Mouse (Mus musculus) embryonic facial prominence, embryonic 12.5 days (tissue): ENCODE measurements around the gene Enox1. TPM values are rescaled to one million over a fixed set of nuclear protein-coding genes. Genes with fewer than 3 reads are reported as not detected.

ENCODE experiments used
- ATAC-seq: fragments of 200-750 bp; cut with Nextera tagmentation; 2 replicates; pipeline ENCODE4 v1.8.0; 2017; ENCODE audit not compliant: insufficient number of reproducible peaks, insufficient read depth, low FRiP score, low TSS enrichment
- H3K27ac ChIP-seq: fragments of 300-500 bp; sonication (generic); 2 replicates; pipeline ENCODE4 v1.5.1; 2016; ENCODE audit warnings: mild to moderate bottlenecking
- H3K27me3 ChIP-seq: fragments of 300-500 bp; sonication (generic); 2 replicates; pipeline ENCODE4 v1.6.1; 2016; ENCODE audit warnings: mild to moderate bottlenecking, moderate library complexity
- H3K36me3 ChIP-seq: fragments of 300-500 bp; sonication (generic); 2 replicates; pipeline ENCODE4 v1.6.1; 2016; ENCODE audit warnings: mild to moderate bottlenecking
- H3K4me1 ChIP-seq: fragments of 300-500 bp; sonication (generic); 2 replicates; pipeline ENCODE4 v1.6.1; 2016
- H3K4me2 ChIP-seq: fragments of 300-500 bp; sonication (generic); replicated peaks from 2 replicates; pipeline ENCODE4 v1.6.1; 2016; ENCODE audit warnings: mild to moderate bottlenecking, moderate library complexity
- H3K4me3 ChIP-seq: fragments of 300-500 bp; sonication (generic); 2 replicates; pipeline ENCODE4 v1.5.1; 2016; ENCODE audit warnings: mild to moderate bottlenecking
- H3K9ac ChIP-seq: fragments of 300-500 bp; sonication (generic); 2 replicates; pipeline ENCODE4 v1.6.1; 2016; ENCODE audit warnings: mild to moderate bottlenecking, moderate library complexity
- H3K9me3 ChIP-seq: fragments of 300-500 bp; sonication (generic); 2 replicates; pipeline ENCODE4 v1.6.1; 2016; ENCODE audit warnings: mild to moderate bottlenecking, moderate library complexity
- WGBS: fragments of 180-500 bp; shearing (Covaris S2); methylation state at CpG from one replicate; pipeline ENCODE4 v1.1.7; 2016; 5-methylcytosine and 5-hydroxymethylcytosine counted together
- polyA plus RNA-seq: library from polyadenylated mRNA; unstranded; fragments of >200 nt; fragmentation: Nextera tagmentation; extraction: Ambion mirVana; gene quantifications from 2 replicates; pipeline ENCODE4 v1.2.1, GENCODE M21; 2016

The Enox1 gene
- polyA plus RNA-seq, 1 experiment from 2014 or later: 20.0 TPM

- H3K27me3 ChIP-seq: no peaks in the 10 kb centered on the region
- 89% methylated on average over 6 of the region's 6 CpGs for WGBS
- no peak overlapping the region for H3K9ac ChIP-seq
- no peak overlapping the region for H3K27ac ChIP-seq
- no peaks in the 10 kb centered on the region for H3K9me3 ChIP-seq
- H3K4me3 ChIP-seq: no peak overlapping the region
- no peak overlapping the region for H3K4me2 ChIP-seq
- no peaks in the 10 kb centered on the region for H3K36me3 ChIP-seq
- ATAC-seq: no peak
- peaks cover 4% of the 10 kb centered on the region; the same call in 1 of the 2 replicates for H3K4me1 ChIP-seq
Measured at GRCm38 (mm10) chr14:77255711-77256110, 99.1 kb downstream of the Enox1 start.

GRCm38 (mm10) chr14:77256943-77257342 lies 100.4 kb downstream of the Enox1 start:
- ATAC-seq: no peak
- Histone ChIP-seq H3K27ac (no peak overlapping the region), H3K4me1 (0 out of 2 replicates have a peak, but pooled peaks cover 3% of the 10 kb centered on the region), H3K4me2 (no peak overlapping the region), H3K36me3 (no peaks in the 10 kb centered on the region), H3K9me3 (no peaks in the 10 kb centered on the region), H3K4me3 (no peak overlapping the region), H3K27me3 (no peaks in the 10 kb centered on the region), H3K9ac (no peak overlapping the region)
- 60% methylated on average over 2 of the region's 2 CpGs for WGBS

- ATAC-seq: no peak
- Histone ChIP-seq H3K9ac (no peak overlapping the region), H3K4me3 (no peak overlapping the region), H3K36me3 (no peaks in the 10 kb centered on the region), H3K4me1 (0 out of 2 replicates have a peak, but pooled peaks cover 3% of the 10 kb centered on the region), H3K4me2 (no peak overlapping the region), H3K27ac (no peak overlapping the region), H3K9me3 (no peaks in the 10 kb centered on the region), H3K27me3 (no peaks in the 10 kb centered on the region)
- 63% methylated on average over 1 of the region's 1 CpGs for WGBS
Measured at GRCm38 (mm10) chr14:77257461-77257860, 100.9 kb downstream of the Enox1 start.

- no peak overlapping the region for H3K4me3 ChIP-seq
- no peaks in the 10 kb centered on the region for H3K27me3 ChIP-seq
- H3K27ac ChIP-seq: no peak overlapping the region
- H3K36me3 ChIP-seq: no peaks in the 10 kb centered on the region
- no peak overlapping the region for H3K4me2 ChIP-seq
- 0 out of 2 replicates have a peak, but pooled peaks cover 3% of the 10 kb centered on the region for H3K4me1 ChIP-seq
- ATAC-seq: no peak
- H3K9ac ChIP-seq: no peak overlapping the region
- no peaks in the 10 kb centered on the region for H3K9me3 ChIP-seq
- 75% methylated on average over 4 of the region's 4 CpGs for WGBS
Measured at GRCm38 (mm10) chr14:77258186-77258585, 101.6 kb downstream of the Enox1 start.

GRCm38 (mm10) chr14:77259686-77260085 lies 103.1 kb downstream of the Enox1 start:
- H3K27ac ChIP-seq: no peak overlapping the region
- 85% methylated on average over 5 of the region's 5 CpGs for WGBS
- H3K36me3 ChIP-seq: no peaks in the 10 kb centered on the region
- no peak for ATAC-seq
- no peaks in the 10 kb centered on the region for H3K9me3 ChIP-seq
- no peak overlapping the region for H3K4me3 ChIP-seq
- no peaks in the 10 kb centered on the region for H3K27me3 ChIP-seq
- H3K4me2 ChIP-seq: no peak overlapping the region
- H3K9ac ChIP-seq: no peak overlapping the region
- H3K4me1 ChIP-seq: 0 out of 2 replicates have a peak, but pooled peaks cover 3% of the 10 kb centered on the region

GRCm38 (mm10) chr14:77260107-77260506 lies 103.5 kb downstream of the Enox1 start:
- Histone ChIP-seq H3K9me3 (no peaks in the 10 kb centered on the region), H3K9ac (no peak overlapping the region), H3K4me2 (no peak overlapping the region), H3K27ac (no peak overlapping the region), H3K27me3 (no peaks in the 10 kb centered on the region), H3K36me3 (no peaks in the 10 kb centered on the region), H3K4me1 (0 out of 2 replicates have a peak, but pooled peaks cover 3% of the 10 kb centered on the region), H3K4me3 (no peak overlapping the region)
- no peak for ATAC-seq
- WGBS: 40% methylated on average over 4 of the region's 4 CpGs

- Histone ChIP-seq H3K9me3 (no peaks in the 10 kb centered on the region), H3K27ac (no peak overlapping the region), H3K4me3 (no peak overlapping the region), H3K4me2 (no peak overlapping the region), H3K36me3 (no peaks in the 10 kb centered on the region), H3K9ac (no peak overlapping the region), H3K4me1 (no peaks in the 10 kb centered on the region), H3K27me3 (no peaks in the 10 kb centered on the region)
- 69% methylated on average over 17 of the region's 17 CpGs for WGBS
- ATAC-seq: no peak
Measured at GRCm38 (mm10) chr14:77266805-77267771, 110.5 kb downstream of the Enox1 start.

GRCm38 (mm10) chr14:77272248-77272930 lies 115.8 kb downstream of the Enox1 start:
- no peaks in the 10 kb centered on the region for H3K4me1 ChIP-seq
- H3K27me3 ChIP-seq: no peaks in the 10 kb centered on the region
- peak overlapping the region; percentile 4 for H3K4me2 ChIP-seq
- no peak for ATAC-seq
- H3K27ac ChIP-seq: no peak overlapping the region
- 65% methylated on average over 12 of the region's 12 CpGs for WGBS
- H3K4me3 ChIP-seq: no peak overlapping the region
- no peak overlapping the region for H3K9ac ChIP-seq
- H3K9me3 ChIP-seq: no peaks in the 10 kb centered on the region
- H3K36me3 ChIP-seq: no peaks in the 10 kb centered on the region

- H3K9ac ChIP-seq: no peak overlapping the region
Measured at GRCm38 (mm10) chr14:77272931-77273446, 116.4 kb downstream of the Enox1 start.

GRCm38 (mm10) chr14:77273721-77274120 lies 117.2 kb downstream of the Enox1 start:
- Histone ChIP-seq H3K4me2 (no peak overlapping the region), H3K36me3 (no peaks in the 10 kb centered on the region), H3K4me1 (no peaks in the 10 kb centered on the region), H3K27ac (no peak overlapping the region), H3K4me3 (no peak overlapping the region), H3K27me3 (no peaks in the 10 kb centered on the region), H3K9ac (no peak overlapping the region), H3K9me3 (no peaks in the 10 kb centered on the region)
- WGBS: 72% methylated on average over 6 of the region's 6 CpGs
- no peak for ATAC-seq

More at GRCm38 (mm10) chr14:77272931-77273446, 116.4 kb downstream of the Enox1 start:
- 47% methylated on average over 13 of the region's 13 CpGs for WGBS
- no peak for ATAC-seq
- Histone ChIP-seq H3K4me1 (no peaks in the 10 kb centered on the region), H3K27ac (0 out of 2 replicates have a peak overlapping the region, but pooled peaks have one; percentile 0), H3K4me2 (peak overlapping the region; percentile 4), H3K36me3 (no peaks in the 10 kb centered on the region), H3K9me3 (no peaks in the 10 kb centered on the region), H3K4me3 (no peak overlapping the region), H3K27me3 (no peaks in the 10 kb centered on the region)

- Histone ChIP-seq H3K4me1 (no peaks in the 10 kb centered on the region), H3K4me3 (no peak overlapping the region), H3K27me3 (no peaks in the 10 kb centered on the region), H3K27ac (no peak overlapping the region), H3K9me3 (no peaks in the 10 kb centered on the region), H3K4me2 (no peak overlapping the region), H3K36me3 (no peaks in the 10 kb centered on the region), H3K9ac (no peak overlapping the region)
- 92% methylated on average over 6 of the region's 6 CpGs for WGBS
- ATAC-seq: no peak
Measured at GRCm38 (mm10) chr14:77275607-77276006, 119.0 kb downstream of the Enox1 start.
